Mouse (Mus musculus) kidney, adult 2 months (tissue): ENCODE data around the gene Evi5. TPM values are rescaled to one million over a fixed set of nuclear protein-coding genes. Genes with fewer than 3 reads are reported as not detected.

Source experiments
- DNase-seq: peaks from one replicate; pipeline ENCODE4 v3.0.0; 2021
- H3K27ac ChIP-seq: fragments of 200-500 bp; 2 replicates; pipeline ENCODE4 v1.5.1; 2012; ENCODE audit warnings: low read depth, low read length, control low read depth, inconsistent platforms; ENCODE audit not compliant: insufficient read depth
- H3K27me3 ChIP-seq: fragments of 200-500 bp; replicated peaks from 2 replicates; pipeline ENCODE4 v1.6.1; 2012; ENCODE audit warnings: mild to moderate bottlenecking, moderate library complexity, low read length, inconsistent platforms; ENCODE audit not compliant: control insufficient read depth, insufficient read depth
- H3K36me3 ChIP-seq: fragments of 200-500 bp; 2 replicates; pipeline ENCODE4 v1.6.1; 2012; ENCODE audit warnings: mild to moderate bottlenecking, moderate library complexity, low read length, inconsistent platforms; ENCODE audit not compliant: control insufficient read depth, insufficient read depth
- H3K4me1 ChIP-seq: fragments of 200-500 bp; 2 replicates; pipeline ENCODE4 v1.6.1; 2011; ENCODE audit warnings: low read length; ENCODE audit not compliant: control insufficient read depth, insufficient read depth
- H3K4me3 ChIP-seq: fragments of 200-500 bp; 2 replicates; pipeline ENCODE4 v1.5.1; 2011; ENCODE audit warnings: mild to moderate bottlenecking, low read depth, low read length, control low read depth; ENCODE audit not compliant: insufficient read depth
- CTCF ChIP-seq: fragments of 200-500 bp; conservative IDR thresholded peaks from 2 replicates; pipeline ENCODE4 v1.5.1; 2011; ENCODE audit warnings: low read depth, mild to moderate bottlenecking, control low read depth, low read length, moderate library complexity, mixed read lengths; ENCODE audit not compliant: insufficient read depth, insufficient read length
- POLR2A ChIP-seq: fragments of 200-500 bp; IDR thresholded peaks from one replicate; pipeline ENCODE4 v1.6.1; 2011; ENCODE audit warnings: low read depth, low read length, control low read depth
- WGBS: fragments of 180-500 bp; shearing (Covaris S2); methylation state at CpG from one replicate; pipeline ENCODE4 v1.1.7; 2018; 5-methylcytosine and 5-hydroxymethylcytosine counted together
- polyA plus RNA-seq: library from polyadenylated mRNA; depleted of rRNA; stranded (reverse); fragments of >200 nt; gene quantifications from 2 replicates; pipeline ENCODE4 v1.2.3, GENCODE M21; 2012

Gene Evi5
- polyA plus RNA-seq, 1 experiment: 39.0 TPM

DNA sequence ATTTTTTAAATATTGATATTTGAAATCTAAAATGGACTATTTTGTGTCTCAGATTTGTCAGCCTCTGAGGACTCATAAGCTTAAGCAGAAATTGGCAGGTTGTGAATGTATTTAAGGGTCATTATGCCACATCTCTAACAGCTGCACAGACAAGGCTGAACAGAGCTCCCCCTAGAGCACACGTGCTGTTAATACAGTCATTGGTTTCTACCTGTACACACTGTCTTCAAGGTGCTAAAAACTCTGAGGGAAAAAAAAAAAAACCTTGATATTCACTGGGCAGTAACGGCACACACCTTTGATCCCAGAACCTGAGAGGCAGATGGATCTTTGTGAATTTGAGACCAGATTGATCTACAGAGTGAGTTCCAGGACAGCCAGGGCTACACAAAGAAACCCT lies 15.9 kb downstream of the Evi5 start:
- Histone ChIP-seq H3K4me1 (peaks cover 5% of the 10 kb centered on the region; the same call in 1 of the 2 replicates), H3K27me3 (no peaks in the 10 kb centered on the region), H3K36me3 (no peaks in the 10 kb centered on the region; the same call in 1 of the 2 replicates), H3K27ac (no peak overlapping the region), H3K4me3 (no peak overlapping the region)
- no peak for DNase-seq
- WGBS: 24% methylated on average over 2 of the region's 2 CpGs
- TF ChIP-seq POLR2A (no peak), CTCF (peak; percentile 63)

DNA sequence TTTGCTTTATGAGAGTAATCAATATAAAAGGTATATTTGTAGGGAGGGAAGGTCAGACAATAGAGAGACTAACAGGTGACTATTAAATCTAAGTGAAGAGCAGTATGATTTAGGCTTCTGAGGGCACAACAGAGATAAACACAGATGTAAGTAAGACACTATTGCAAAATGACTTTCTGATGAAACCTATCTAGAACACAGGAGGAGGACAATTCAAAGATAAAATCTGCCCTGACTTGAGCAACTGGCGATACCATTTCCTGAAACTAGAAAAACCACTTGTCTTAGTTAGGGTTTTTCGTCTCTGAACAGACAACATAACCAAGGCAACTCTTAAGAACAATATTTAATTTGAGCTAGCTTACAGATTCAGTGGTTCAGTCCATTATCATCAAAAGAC lies 19.4 kb downstream of the Evi5 start:
- no peak overlapping the region for H3K4me3 ChIP-seq
- no peak overlapping the region for H3K27ac ChIP-seq
- TF ChIP-seq POLR2A (no peak), CTCF (no peak)
- no peaks in the 10 kb centered on the region for H3K27me3 ChIP-seq
- no peak for DNase-seq
- 77% methylated on average over 2 of the region's 2 CpGs for WGBS
- no peaks in the 10 kb centered on the region for H3K4me1 ChIP-seq
- no peaks in the 10 kb centered on the region for H3K36me3 ChIP-seq

DNA sequence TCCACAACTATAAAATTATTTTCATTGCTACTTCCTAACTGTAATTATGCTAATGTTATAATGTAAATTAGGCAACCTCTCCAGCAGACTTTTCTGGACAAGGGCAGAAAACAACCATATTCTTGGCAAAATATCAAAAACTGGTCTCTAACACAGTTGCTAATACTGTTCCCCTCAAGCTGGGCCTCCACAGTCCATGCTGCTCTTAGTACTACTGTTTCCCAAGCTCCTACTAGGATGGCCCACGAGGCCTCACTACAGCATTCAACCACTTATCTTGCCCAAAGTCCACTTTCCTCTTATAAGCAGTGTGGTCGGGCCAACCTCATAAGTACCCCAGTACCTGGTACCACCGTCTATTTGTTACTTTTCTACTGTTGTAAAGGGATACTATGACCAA lies 20.4 kb downstream of the Evi5 start:
- TF ChIP-seq CTCF (no peak), POLR2A (no peak)
- no peaks in the 10 kb centered on the region for H3K36me3 ChIP-seq
- H3K4me1 ChIP-seq: no peaks in the 10 kb centered on the region
- no peak for DNase-seq
- H3K27ac ChIP-seq: no peak overlapping the region
- H3K27me3 ChIP-seq: no peaks in the 10 kb centered on the region
- H3K4me3 ChIP-seq: no peak overlapping the region
- 41% methylated on average over 3 of the region's 3 CpGs for WGBS

DNA sequence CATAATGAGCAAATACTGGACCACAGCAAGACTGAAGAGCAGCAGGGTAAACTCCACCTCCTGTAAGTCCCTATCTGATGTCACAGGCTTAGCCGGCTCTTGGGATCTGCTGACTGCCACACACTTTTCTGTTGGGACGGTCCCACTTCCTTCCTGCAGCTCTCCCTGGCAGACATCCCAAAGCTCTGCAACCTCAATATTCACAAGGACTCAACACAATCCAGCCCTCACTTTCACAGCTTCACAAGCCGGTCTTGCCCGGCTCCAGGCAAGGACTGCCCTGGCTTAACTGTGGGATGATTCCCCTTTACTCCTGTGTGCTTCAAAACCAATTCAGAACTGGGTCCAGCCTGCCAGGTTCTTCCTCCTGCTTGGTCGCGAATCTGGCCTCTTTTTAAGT lies 21.1 kb downstream of the Evi5 start:
- no peak overlapping the region for H3K27ac ChIP-seq
- 10% methylated on average over 6 of the region's 6 CpGs for WGBS
- H3K27me3 ChIP-seq: no peaks in the 10 kb centered on the region
- no peaks in the 10 kb centered on the region for H3K36me3 ChIP-seq
- DNase-seq: peak; percentile 66
- H3K4me3 ChIP-seq: no peak overlapping the region
- no peaks in the 10 kb centered on the region; the same call in 1 of the 2 replicates for H3K4me1 ChIP-seq
- TF ChIP-seq CTCF: no peak

DNA sequence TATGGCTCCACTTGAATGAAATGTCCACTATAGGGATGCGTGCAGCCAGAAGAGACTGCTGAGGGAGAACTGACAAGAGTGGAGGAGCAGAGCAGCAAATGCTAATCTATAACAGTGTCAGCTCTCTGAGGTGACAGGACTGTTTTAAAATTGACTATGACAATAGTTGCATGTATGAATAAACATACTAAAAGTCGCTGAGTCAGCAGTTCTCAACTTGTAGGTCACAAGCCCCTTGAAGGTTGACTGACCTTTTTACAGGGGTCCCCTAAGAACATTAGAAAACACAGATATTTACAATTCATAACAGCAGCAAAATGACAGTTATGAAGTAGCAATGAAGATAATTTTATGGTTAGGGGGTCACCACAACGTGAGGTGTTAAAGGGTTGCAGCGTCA lies 25.9 kb downstream of the Evi5 start:
- no peaks in the 10 kb centered on the region for H3K27me3 ChIP-seq
- no peak for DNase-seq
- TF ChIP-seq POLR2A (no peak), CTCF (no peak)
- no peak overlapping the region for H3K27ac ChIP-seq
- 93% methylated on average over 4 of the region's 4 CpGs for WGBS
- H3K36me3 ChIP-seq: no peaks in the 10 kb centered on the region
- H3K4me3 ChIP-seq: no peak overlapping the region
- H3K4me1 ChIP-seq: peaks cover 5% of the 10 kb centered on the region; the same call in 1 of the 2 replicates

DNA sequence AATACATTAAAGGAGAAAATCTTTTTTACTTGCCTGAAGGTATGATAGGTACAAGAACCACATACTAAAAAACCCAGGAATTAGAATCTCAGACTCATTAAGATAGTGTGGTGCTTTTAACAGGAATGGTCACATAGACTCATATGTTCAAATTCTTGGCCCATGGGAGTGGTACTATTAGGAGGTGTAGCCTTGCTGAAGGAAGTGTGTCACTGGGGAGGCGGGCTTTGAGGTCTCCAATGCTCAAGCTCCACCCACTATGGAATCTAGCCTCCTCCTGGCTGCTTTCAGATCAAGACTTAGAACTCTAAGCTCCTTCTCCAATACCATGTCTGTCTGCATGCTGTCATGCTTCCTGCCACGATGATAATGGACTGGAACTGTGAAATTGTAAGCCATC lies 27.1 kb downstream of the Evi5 start:
- no peak overlapping the region for H3K4me3 ChIP-seq
- H3K4me1 ChIP-seq: peaks cover 5% of the 10 kb centered on the region; the same call in 1 of the 2 replicates
- no peaks in the 10 kb centered on the region for H3K36me3 ChIP-seq
- 56% methylated on average over 2 of the region's 2 CpGs for WGBS
- no peak for TF ChIP-seq POLR2A
- no peak for TF ChIP-seq CTCF
- DNase-seq: no peak
- H3K27ac ChIP-seq: no peak overlapping the region
- no peaks in the 10 kb centered on the region for H3K27me3 ChIP-seq

DNA sequence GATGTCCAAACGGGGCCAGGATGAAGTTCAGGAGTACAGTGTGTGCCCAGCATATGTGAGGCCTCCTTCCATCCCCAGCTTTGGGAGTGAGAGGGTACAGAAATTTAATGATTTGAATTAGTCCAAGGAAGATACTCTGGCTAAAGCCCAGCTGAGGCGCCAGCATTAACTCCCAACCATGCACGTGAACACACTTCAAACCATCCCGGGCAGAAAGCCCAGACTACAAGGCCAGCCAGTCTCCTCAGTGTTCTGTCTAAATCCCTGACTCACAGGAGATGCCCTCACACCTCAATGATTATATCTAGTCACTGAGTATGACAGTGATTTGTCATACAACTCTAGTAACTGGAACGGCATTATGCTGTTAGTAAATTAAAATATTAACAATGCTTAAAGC lies 27.6 kb downstream of the Evi5 start:
- no peak overlapping the region for H3K4me3 ChIP-seq
- H3K27me3 ChIP-seq: no peaks in the 10 kb centered on the region
- WGBS: 45% methylated on average over 5 of the region's 5 CpGs
- H3K4me1 ChIP-seq: peaks cover 5% of the 10 kb centered on the region; the same call in 1 of the 2 replicates
- TF ChIP-seq POLR2A: no peak
- TF ChIP-seq CTCF: no peak
- no peaks in the 10 kb centered on the region for H3K36me3 ChIP-seq
- no peak overlapping the region for H3K27ac ChIP-seq
- DNase-seq: peak; percentile 81
